Mouse (Mus musculus): ENCODE data around the gene Ager.

DNA sequence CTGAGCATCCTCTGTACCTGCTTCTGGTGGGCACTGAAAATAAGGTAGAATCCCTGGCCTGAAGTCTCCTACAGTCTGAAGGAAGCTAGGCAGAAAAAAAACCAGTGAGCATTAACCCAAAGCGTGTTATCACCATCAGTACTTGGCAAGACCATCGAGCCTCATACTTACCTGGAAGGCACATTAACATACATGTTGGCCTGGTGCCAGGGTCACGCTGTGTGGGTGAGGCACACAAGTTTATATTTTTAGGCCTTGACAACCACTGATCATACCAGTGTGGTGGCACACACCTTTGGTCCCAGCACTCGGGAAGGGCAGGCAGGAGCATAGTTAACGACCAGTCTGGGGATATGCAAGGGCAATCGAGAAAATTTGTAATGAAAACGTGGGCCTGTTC, 10.3 kb downstream of the Ager start:
- TF ChIP-seq CTCF (IDR thresholded peaks at IDR 0.05; ENCODE audit: low read depth) (no peak), EP300 (IDR thresholded peaks at IDR 0.05; ENCODE audit: low read depth) (no peak)

Data from liver, postnatal 0 days (tissue).